Mouse (Mus musculus) heart, embryonic 11.5 days (tissue): ENCODE measurements around the gene Rbbp5. TPM values are rescaled to one million over a fixed set of nuclear protein-coding genes. Genes with fewer than 3 reads are reported as not detected.
"Not testable (repeated sequence)": the region's sequence is repeated elsewhere in the genome, so short reads cannot be mapped to it uniquely, and the experiment has no call there.

Experiments
- ATAC-seq: fragments of 200-750 bp; cut with Nextera tagmentation; replicated peaks from 2 replicates; pipeline ENCODE4 v1.8.0; 2017; ENCODE audit warnings: moderate library complexity; ENCODE audit not compliant: insufficient number of reproducible peaks, low FRiP score, low TSS enrichment
- H3K27ac ChIP-seq: fragments of 300-500 bp; sonication (generic); 2 replicates; pipeline ENCODE4 v1.5.1; 2014; ENCODE audit warnings: mild to moderate bottlenecking, low read depth, low read length
- H3K27me3 ChIP-seq: fragments of 300-500 bp; sonication (generic); 2 replicates; pipeline ENCODE4 v1.6.1; 2014; ENCODE audit warnings: mild to moderate bottlenecking, low read length, mixed read lengths; ENCODE audit not compliant: control insufficient read depth, insufficient read depth
- H3K36me3 ChIP-seq: fragments of 300-500 bp; sonication (generic); 2 replicates; pipeline ENCODE4 v1.6.1; 2014; ENCODE audit warnings: mild to moderate bottlenecking, low read length, moderate library complexity, mixed read lengths; ENCODE audit not compliant: control insufficient read depth, insufficient read depth
- H3K4me1 ChIP-seq: fragments of 300-500 bp; sonication (generic); 2 replicates; pipeline ENCODE4 v1.6.1; 2014; ENCODE audit warnings: low read length; ENCODE audit not compliant: control insufficient read depth, insufficient read depth
- H3K4me2 ChIP-seq: fragments of 300-500 bp; sonication (generic); 2 replicates; pipeline ENCODE4 v1.6.1; 2014; ENCODE audit warnings: mild to moderate bottlenecking, moderate library complexity
- H3K4me3 ChIP-seq: fragments of 300-500 bp; sonication (generic); 2 replicates; pipeline ENCODE4 v1.5.1; 2014; ENCODE audit warnings: low read depth, low read length
- H3K9ac ChIP-seq: fragments of 300-500 bp; sonication (generic); 2 replicates; pipeline ENCODE4 v1.6.1; 2014; ENCODE audit warnings: mild to moderate bottlenecking, low read depth, low read length, moderate library complexity
- H3K9me3 ChIP-seq: fragments of 300-500 bp; sonication (generic); replicated peaks from 2 replicates; pipeline ENCODE4 v1.6.1; 2016; ENCODE audit warnings: low read length; ENCODE audit not compliant: control insufficient read depth
- WGBS: fragments of 180-500 bp; shearing (Covaris S2); extraction: QIAGEN DNeasy Blood & Tissue Kit; methylation state at CpG from one replicate; pipeline ENCODE4 v1.1.7; 2014; ENCODE audit not compliant: insufficient replicate concordance; 5-methylcytosine and 5-hydroxymethylcytosine counted together
- polyA plus RNA-seq: library from polyadenylated mRNA; unstranded; fragments of >200 nt; fragmentation: Nextera tagmentation; extraction: Ambion mirVana; gene quantifications from 2 replicates; pipeline ENCODE4 v1.2.1, GENCODE M21; 2014

Rbbp5 gene
- polyA plus RNA-seq, 1 experiment from 2014 or later, result 32.4 TPM

GRCm38 (mm10) chr1:132440896-132441435, 36.2 kb upstream of the Rbbp5 start:
- H3K9me3 ChIP-seq, result no peaks in the 10 kb centered on the region
- 76% methylated on average over 1 of the region's 1 CpGs for WGBS
- H3K27me3 ChIP-seq, result no peaks in the 10 kb centered on the region
- no peaks in the 10 kb centered on the region for H3K4me1 ChIP-seq
- H3K4me3 ChIP-seq, result no peak overlapping the region
- H3K36me3 ChIP-seq, result peaks cover 8% of the 10 kb centered on the region
- no peak overlapping the region for H3K4me2 ChIP-seq
- ATAC-seq, result no peak
- H3K27ac ChIP-seq, result no peak overlapping the region
- no peak overlapping the region for H3K9ac ChIP-seq

GRCm38 (mm10) chr1:132449742-132450141, 27.4 kb upstream of the Rbbp5 start:
- 90% methylated on average over 7 of the region's 7 CpGs for WGBS
- H3K9me3 ChIP-seq, result no peaks in the 10 kb centered on the region
- H3K36me3 ChIP-seq, result peaks cover 5% of the 10 kb centered on the region
- H3K4me1 ChIP-seq, result no peaks in the 10 kb centered on the region
- no peak for ATAC-seq
- H3K27me3 ChIP-seq, result no peaks in the 10 kb centered on the region
- no peak overlapping the region for H3K27ac ChIP-seq
- no peak overlapping the region for H3K4me3 ChIP-seq
- no peak overlapping the region for H3K4me2 ChIP-seq
- no peak overlapping the region for H3K9ac ChIP-seq

GRCm38 (mm10) chr1:132464651-132465050, 12.5 kb upstream of the Rbbp5 start:
- no peak overlapping the region for H3K4me2 ChIP-seq
- H3K9ac ChIP-seq, result no peak overlapping the region
- H3K27me3 ChIP-seq, result no peaks in the 10 kb centered on the region
- H3K4me3 ChIP-seq, result no peak overlapping the region
- no peaks in the 10 kb centered on the region for H3K9me3 ChIP-seq
- H3K27ac ChIP-seq, result no peak overlapping the region
- peaks cover 6% of the 10 kb centered on the region; the same call in 1 of the 2 replicates for H3K4me1 ChIP-seq
- peaks cover 7% of the 10 kb centered on the region for H3K36me3 ChIP-seq
- ATAC-seq, result no peak
- 81% methylated on average over 5 of the region's 5 CpGs for WGBS

GRCm38 (mm10) chr1:132468926-132469325, 8.2 kb upstream of the Rbbp5 start:
- Histone ChIP-seq H3K4me2 (no peak overlapping the region), H3K27me3 (no peaks in the 10 kb centered on the region), H3K36me3 (no peaks in the 10 kb centered on the region), H3K4me3 (no peak overlapping the region), H3K9me3 (no peaks in the 10 kb centered on the region), H3K4me1 (peaks cover 6% of the 10 kb centered on the region; the same call in 1 of the 2 replicates), H3K27ac (no peak overlapping the region), H3K9ac (no peak overlapping the region)
- no peak for ATAC-seq

- H3K9me3 ChIP-seq, result no peaks in the 10 kb centered on the region
- 87% methylated on average over 7 of the region's 7 CpGs for WGBS
- no peak overlapping the region for H3K27ac ChIP-seq
- H3K4me2 ChIP-seq, result no peak overlapping the region
- H3K27me3 ChIP-seq, result no peaks in the 10 kb centered on the region
- H3K4me1 ChIP-seq, result peaks cover 6% of the 10 kb centered on the region; the same call in 1 of the 2 replicates
- no peak overlapping the region for H3K9ac ChIP-seq
- ATAC-seq, result no peak
- no peaks in the 10 kb centered on the region for H3K36me3 ChIP-seq
- no peak overlapping the region for H3K4me3 ChIP-seq
Observed at GRCm38 (mm10) chr1:132469519-132469918, 7.6 kb upstream of the Rbbp5 start.

- H3K27ac ChIP-seq, H3K9ac ChIP-seq, ATAC-seq, H3K4me1 ChIP-seq, H3K27me3 ChIP-seq, H3K9me3 ChIP-seq, H3K36me3 ChIP-seq, H3K4me3 ChIP-seq, H3K4me2 ChIP-seq: not testable (repeated sequence)
- WGBS, result 67% methylated on average over 1 of the region's 1 CpGs
Observed at GRCm38 (mm10) chr1:132470031-132470430, 7.1 kb upstream of the Rbbp5 start.

- H3K4me2 ChIP-seq, result no peak overlapping the region
- H3K4me3 ChIP-seq, result no peak overlapping the region
- H3K27me3 ChIP-seq, result no peaks in the 10 kb centered on the region
- no peaks in the 10 kb centered on the region for H3K36me3 ChIP-seq
- H3K27ac ChIP-seq, result no peak overlapping the region
- no peaks in the 10 kb centered on the region for H3K9me3 ChIP-seq
- H3K9ac ChIP-seq, result no peak overlapping the region
- H3K4me1 ChIP-seq, result peaks cover 6% of the 10 kb centered on the region; the same call in 1 of the 2 replicates
- ATAC-seq, result no peak
- WGBS, result 83% methylated on average over 2 of the region's 2 CpGs
Observed at GRCm38 (mm10) chr1:132471032-132471431, 6.1 kb upstream of the Rbbp5 start.

- ATAC-seq, result no peak
- no peaks in the 10 kb centered on the region for H3K9me3 ChIP-seq
- 78% methylated on average over 5 of the region's 5 CpGs for WGBS
Observed at GRCm38 (mm10) chr1:132471499-132471898, 5.7 kb upstream of the Rbbp5 start.

GRCm38 (mm10) chr1:132472537-132472936, 4.6 kb upstream of the Rbbp5 start:
- WGBS, result 51% methylated on average over 5 of the region's 5 CpGs
- Histone ChIP-seq H3K27ac (no peak overlapping the region), H3K9ac (no peak overlapping the region), H3K9me3 (no peaks in the 10 kb centered on the region), H3K36me3 (no peaks in the 10 kb centered on the region), H3K4me3 (no peak overlapping the region), H3K4me2 (no peak overlapping the region), H3K4me1 (peaks cover 6% of the 10 kb centered on the region; the same call in 1 of the 2 replicates), H3K27me3 (no peaks in the 10 kb centered on the region)
- ATAC-seq, result no peak

More at GRCm38 (mm10) chr1:132471499-132471898, 5.7 kb upstream of the Rbbp5 start:
- Histone ChIP-seq H3K4me1 (peaks cover 6% of the 10 kb centered on the region; the same call in 1 of the 2 replicates), H3K36me3 (no peaks in the 10 kb centered on the region), H3K27me3 (no peaks in the 10 kb centered on the region), H3K27ac (no peak overlapping the region), H3K4me3 (no peak overlapping the region), H3K4me2 (no peak overlapping the region), H3K9ac (no peak overlapping the region)
